Mouse (Mus musculus) ovary, postnatal 36 days (tissue): ENCODE data around the gene Anp32b.

Source experiments
- DNase-seq: peaks from one replicate; pipeline ENCODE4 v3.0.0; 2022; ENCODE audit warnings: low spot score, mixed read lengths

Anp32b gene

GRCm38 (mm10) chr4:46452855-46453719 lies 2.4 kb downstream of the Anp32b start:
- no peak for DNase-seq

GRCm38 (mm10) chr4:46454097-46454864 lies 3.6 kb downstream of the Anp32b start:
- no peak for DNase-seq

- DNase-seq: no peak
Observed at GRCm38 (mm10) chr4:46456762-46457161, 6.1 kb downstream of the Anp32b start.

- DNase-seq: no peak
Observed at GRCm38 (mm10) chr4:46457186-46457585, 6.5 kb downstream of the Anp32b start.

- DNase-seq: no peak
Observed at GRCm38 (mm10) chr4:46458411-46458810, 7.7 kb downstream of the Anp32b start.

- no peak for DNase-seq
Observed at GRCm38 (mm10) chr4:46463130-46463830, 12.6 kb downstream of the Anp32b start.

GRCm38 (mm10) chr4:46465740-46466139 lies 15.0 kb downstream of the Anp32b start:
- no peak for DNase-seq

GRCm38 (mm10) chr4:46475101-46475500 lies 24.4 kb downstream of the Anp32b start:
- no peak for DNase-seq

GRCm38 (mm10) chr4:46479081-46479480 lies 28.4 kb downstream of the Anp32b start:
- no peak for DNase-seq

- DNase-seq: peak; percentile 58
Observed at GRCm38 (mm10) chr4:46485696-46486417, 35.2 kb downstream of the Anp32b start.

GRCm38 (mm10) chr4:46487348-46487747 lies 36.6 kb downstream of the Anp32b start:
- peak; percentile 34 for DNase-seq

- peak; percentile 95 for DNase-seq
Observed at GRCm38 (mm10) chr4:46489028-46489925, 38.6 kb downstream of the Anp32b start, which contains the start of gene Nans. TSS of gene Nans (plus strand) at chr4:46489248.

GRCm38 (mm10) chr4:46493071-46493470 lies 42.4 kb downstream of the Anp32b start:
- no peak for DNase-seq

GRCm38 (mm10) chr4:46495543-46495942 lies 44.8 kb downstream of the Anp32b start:
- no peak for DNase-seq

GRCm38 (mm10) chr4:46497286-46497892 lies 46.7 kb downstream of the Anp32b start:
- DNase-seq: peak; percentile 38

- no peak for DNase-seq
Observed at GRCm38 (mm10) chr4:46498511-46498910, 47.8 kb downstream of the Anp32b start.

GRCm38 (mm10) chr4:46498976-46499375 lies 48.3 kb downstream of the Anp32b start:
- DNase-seq: no peak

- no peak for DNase-seq
Observed at GRCm38 (mm10) chr4:46502606-46503502, 52.2 kb downstream of the Anp32b start.

- no peak for DNase-seq
Observed at GRCm38 (mm10) chr4:46503881-46504280, 53.2 kb downstream of the Anp32b start.
